Mouse (Mus musculus): Measurements from ENCODE around the gene Fcor.

DNA sequence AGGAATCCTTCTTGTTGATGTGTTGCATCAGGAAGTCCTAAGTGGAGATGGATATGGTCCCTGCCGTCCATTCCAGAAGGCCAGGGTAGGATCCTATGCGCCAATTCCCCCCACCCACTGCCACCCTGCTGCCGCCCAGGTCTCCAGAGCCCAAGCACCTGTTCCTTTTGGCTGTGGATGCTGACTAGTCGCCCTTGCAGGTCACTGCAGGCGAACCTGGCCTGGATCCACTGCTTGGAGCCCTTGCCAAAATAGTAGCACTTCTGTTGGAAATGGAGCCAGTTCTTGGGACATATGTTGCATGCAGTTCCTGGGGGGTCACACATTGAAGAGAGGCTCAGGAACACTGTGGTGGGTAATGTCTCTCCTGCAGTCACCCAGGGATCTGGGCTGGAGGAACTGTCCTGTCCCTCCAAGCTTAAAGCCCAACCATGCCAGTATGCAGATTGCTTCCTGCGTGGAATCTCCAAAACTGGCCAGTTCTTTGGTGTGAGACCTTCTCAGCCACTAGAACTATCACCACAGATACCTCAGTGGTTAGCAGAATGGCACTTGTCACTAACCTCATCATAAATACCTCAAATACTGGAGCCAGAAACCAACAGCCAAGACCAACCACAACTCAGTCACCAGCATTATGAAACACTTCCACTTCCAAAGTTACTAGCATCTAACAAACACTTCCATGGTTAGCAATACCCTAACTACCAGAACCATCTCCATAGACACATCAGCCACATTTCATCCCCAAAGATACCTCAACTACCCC, 11.4 kb upstream of the Fcor start:
- TF ChIP-seq CTCF (IDR thresholded peaks at IDR 0.05; ENCODE audit: control insufficient read depth, insufficient read depth, low read length) (no peak), POLR2A (IDR thresholded peaks at IDR 0.05; ENCODE audit: borderline replicate concordance, control insufficient read depth, low read depth, low read length) (no peak)

Data from bone marrow, adult 2 months (tissue).